Mouse (Mus musculus) liver, adult 2 months (tissue): ENCODE data around the gene Apbb2.

ENCODE experiments used
- CTCF ChIP-seq: fragments of 200-500 bp; IDR thresholded peaks from 2 replicates; pipeline ENCODE4 v1.5.1; 2011; ENCODE audit warnings: low read depth, low read length, control low read depth
- POLR2A ChIP-seq: fragments of 200-500 bp; IDR thresholded peaks from 2 replicates; pipeline ENCODE4 v1.6.1; 2011; ENCODE audit warnings: low read length, control low read depth; ENCODE audit not compliant: insufficient read depth; ENCODE audit errors: extremely low read depth

DNA sequence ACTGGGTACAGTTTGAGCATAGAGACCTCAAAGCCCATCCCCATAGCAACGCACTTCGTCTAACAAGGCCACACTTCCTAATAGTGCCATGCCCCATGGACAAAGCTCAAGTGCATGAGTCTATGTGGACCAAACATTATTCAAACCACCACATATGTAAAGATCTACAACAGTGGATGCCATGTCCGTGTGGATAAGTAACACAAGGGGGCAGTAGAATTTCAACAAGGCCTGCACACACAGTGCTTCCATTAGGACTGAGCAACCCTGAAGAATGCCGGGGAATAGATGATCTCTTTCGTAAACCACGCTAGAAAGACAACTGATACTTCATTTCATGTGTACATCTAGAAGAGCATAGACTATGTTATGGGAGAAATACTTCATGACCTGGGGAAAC lies 337.8 kb downstream of the Apbb2 start:
- TF ChIP-seq POLR2A: no peak
- no peak for TF ChIP-seq CTCF
